Mouse (Mus musculus) limb, embryonic 14.5 days (tissue): ENCODE measurements around the gene Wdr45b. TPM values are rescaled to one million over a fixed set of nuclear protein-coding genes. Genes with fewer than 3 reads are reported as not detected.
"Not testable (repeated sequence)": the region's sequence is repeated elsewhere in the genome, so short reads cannot be mapped to it uniquely, and the experiment has no call there.

ENCODE experiments used
- ATAC-seq: fragments of 200-750 bp; cut with Nextera tagmentation; 2 replicates; pipeline ENCODE4 v1.8.0; 2017; ENCODE audit warnings: low read depth, moderate number of reproducible peaks, moderate TSS enrichment; ENCODE audit not compliant: low FRiP score
- DNase-seq: peaks from one replicate; pipeline ENCODE4 v3.0.0-alpha.2; 2015; ENCODE audit warnings: low spot score
- H3K27ac ChIP-seq: fragments of 300-500 bp; sonication (generic); replicated peaks from 2 replicates; pipeline ENCODE4 v1.5.1; 2014; ENCODE audit warnings: low read depth, mild to moderate bottlenecking, low read length, moderate library complexity, mixed read lengths
- H3K27me3 ChIP-seq: fragments of 300-500 bp; sonication (generic); 2 replicates; pipeline ENCODE4 v1.6.1; 2014; ENCODE audit warnings: low read length, mixed read lengths; ENCODE audit not compliant: control insufficient read depth, insufficient read depth
- H3K36me3 ChIP-seq: fragments of 300-500 bp; sonication (generic); 2 replicates; pipeline ENCODE4 v1.6.1; 2014; ENCODE audit warnings: mild to moderate bottlenecking, low read length, moderate library complexity, mixed read lengths; ENCODE audit not compliant: control insufficient read depth, insufficient read depth
- H3K4me1 ChIP-seq: fragments of 300-500 bp; sonication (generic); 2 replicates; pipeline ENCODE4 v1.6.1; 2014; ENCODE audit warnings: antibody characterized with exemption, low read length, mixed read lengths; ENCODE audit not compliant: control insufficient read depth, insufficient read depth
- H3K4me2 ChIP-seq: fragments of 300-500 bp; sonication (generic); replicated peaks from 2 replicates; pipeline ENCODE4 v1.6.1; 2014; ENCODE audit warnings: low read depth, mild to moderate bottlenecking, low read length, moderate library complexity; ENCODE audit not compliant: severe bottlenecking
- H3K4me3 ChIP-seq: fragments of 300-500 bp; sonication (generic); replicated peaks from 2 replicates; pipeline ENCODE4 v1.5.1; 2014; ENCODE audit warnings: low read length
- H3K9ac ChIP-seq: fragments of 300-500 bp; sonication (generic); 2 replicates; pipeline ENCODE4 v1.6.1; 2014; ENCODE audit warnings: mild to moderate bottlenecking, low read depth, low read length, moderate library complexity; ENCODE audit not compliant: severe bottlenecking
- H3K9me3 ChIP-seq: fragments of 300-500 bp; sonication (generic); 2 replicates; pipeline ENCODE4 v1.6.1; 2016; ENCODE audit warnings: low read length; ENCODE audit not compliant: control insufficient read depth
- POLR2A ChIP-seq: fragments of 200-500 bp; IDR thresholded peaks from 2 replicates; pipeline ENCODE4 v1.8.0; 2012; ENCODE audit warnings: inconsistent platforms, mild to moderate bottlenecking, moderate library complexity, borderline replicate concordance; ENCODE audit not compliant: insufficient read depth, insufficient read length; ENCODE audit errors: extremely low read depth
- WGBS: fragments of 180-500 bp; shearing (Covaris S2); extraction: QIAGEN DNeasy Blood & Tissue Kit; methylation state at CpG from one replicate; pipeline ENCODE4 v1.1.7; 2014; 5-methylcytosine and 5-hydroxymethylcytosine counted together
- polyA plus RNA-seq, 2 experiments: library from polyadenylated mRNA; depleted of rRNA in 1 of 2; stranded (reverse) in 1 of 2; unstranded in 1 of 2; fragments of >200 nt; fragmentation: Nextera tagmentation in 1 of 2; extraction: Ambion mirVana in 1 of 2; gene quantifications; 2 replicates each; pipeline versions ENCODE4 v1.2.1 to v1.2.3; 2012 to 2014

Wdr45b gene
- polyA plus RNA-seq, 2 experiments, result 94.5 to 113 TPM

GRCm38 (mm10) chr11:121347036-121347435 lies 7.2 kb downstream of the Wdr45b start:
- no peak for TF ChIP-seq POLR2A
- H3K4me3 ChIP-seq, result no peak overlapping the region
- WGBS, result 94% methylated on average over 2 of the region's 2 CpGs

GRCm38 (mm10) chr11:121342423-121342822 lies 11.8 kb downstream of the Wdr45b start:
- DNase-seq, H3K9me3 ChIP-seq, H3K27ac ChIP-seq, H3K4me3 ChIP-seq, H3K4me1 ChIP-seq, H3K27me3 ChIP-seq, ATAC-seq, H3K9ac ChIP-seq, H3K4me2 ChIP-seq: not testable (repeated sequence)
- peaks cover 43% of the 10 kb centered on the region for H3K36me3 ChIP-seq
- WGBS, result no CpG with 5 or more reads among the region's 1 CpGs

More at GRCm38 (mm10) chr11:121347036-121347435, 7.2 kb downstream of the Wdr45b start:
- H3K36me3 ChIP-seq, result peaks cover 38% of the 10 kb centered on the region
- ATAC-seq (no peak), DNase-seq (no peak)
- H3K9me3 ChIP-seq, result no peaks in the 10 kb centered on the region
- H3K9ac ChIP-seq, result no peak overlapping the region
- no peaks in the 10 kb centered on the region for H3K4me1 ChIP-seq
- H3K27me3 ChIP-seq, result no peaks in the 10 kb centered on the region
- no peak overlapping the region for H3K4me2 ChIP-seq
- no peak overlapping the region for H3K27ac ChIP-seq

- TF ChIP-seq POLR2A, result no peak
- no peak overlapping the region for H3K4me2 ChIP-seq
- H3K27me3 ChIP-seq, result no peaks in the 10 kb centered on the region
- H3K36me3 ChIP-seq, result peaks cover 49% of the 10 kb centered on the region
- WGBS, result 100% methylated on average over 1 of the region's 1 CpGs
- no peak for ATAC-seq
- DNase-seq, result no peak
- no peak overlapping the region for H3K9ac ChIP-seq
- no peaks in the 10 kb centered on the region for H3K4me1 ChIP-seq
- H3K4me3 ChIP-seq, result no peak overlapping the region
- H3K27ac ChIP-seq, result no peak overlapping the region
- H3K9me3 ChIP-seq, result no peaks in the 10 kb centered on the region
Measured at GRCm38 (mm10) chr11:121340287-121340686, 14.0 kb downstream of the Wdr45b start.

- H3K4me1 ChIP-seq, result no peaks in the 10 kb centered on the region
- no peak for TF ChIP-seq POLR2A
- DNase-seq (no peak), ATAC-seq (no peak)
- no peak overlapping the region for H3K27ac ChIP-seq
- no peaks in the 10 kb centered on the region for H3K9me3 ChIP-seq
- no peak overlapping the region for H3K9ac ChIP-seq
- H3K4me2 ChIP-seq, result no peak overlapping the region
- peaks cover 51% of the 10 kb centered on the region for H3K36me3 ChIP-seq
- H3K27me3 ChIP-seq, result no peaks in the 10 kb centered on the region
- WGBS, result 85% methylated on average over 1 of the region's 1 CpGs
- H3K4me3 ChIP-seq, result no peak overlapping the region
Measured at GRCm38 (mm10) chr11:121339647-121340046, 14.6 kb downstream of the Wdr45b start.

GRCm38 (mm10) chr11:121331641-121332040 lies 22.6 kb downstream of the Wdr45b start:
- Histone ChIP-seq H3K27me3 (no peaks in the 10 kb centered on the region), H3K9me3 (no peaks in the 10 kb centered on the region), H3K4me2 (no peak overlapping the region), H3K4me3 (no peak overlapping the region), H3K27ac (no peak overlapping the region), H3K9ac (no peak overlapping the region), H3K36me3 (peaks cover 91% of the 10 kb centered on the region), H3K4me1 (no peaks in the 10 kb centered on the region)
- ATAC-seq (no peak), DNase-seq (no peak)
- WGBS, result 93% methylated on average over 3 of the region's 3 CpGs
- TF ChIP-seq POLR2A, result no peak

- no peak for TF ChIP-seq POLR2A
- no peak overlapping the region for H3K4me3 ChIP-seq
- H3K4me1 ChIP-seq, result no peaks in the 10 kb centered on the region
- H3K36me3 ChIP-seq, result peaks cover 66% of the 10 kb centered on the region
- ATAC-seq (no peak), DNase-seq (no peak)
- H3K27ac ChIP-seq, result no peak overlapping the region
- H3K4me2 ChIP-seq, result no peak overlapping the region
- no peaks in the 10 kb centered on the region for H3K27me3 ChIP-seq
- H3K9ac ChIP-seq, result no peak overlapping the region
- no peaks in the 10 kb centered on the region for H3K9me3 ChIP-seq
Measured at GRCm38 (mm10) chr11:121328619-121329018, 25.6 kb downstream of the Wdr45b start.
